Mouse (Mus musculus): ENCODE measurements at regions not wholly inside any gene's neighbourhood (a gene's known extent, or its start where the extent isn't known, plus 50 kb on each side); places are given as distances from the start of the nearest gene placed in this dataset.

- H3K4me3 ChIP-seq (replicated peaks; ENCODE audit: low read length), result no peak overlapping the region
- H3K9me3 ChIP-seq (ENCODE audit: low read length), result peaks cover 19% of the 10 kb centered on the region
- H3K4me1 ChIP-seq (replicated peaks; ENCODE audit: low read depth, low read length), result no peaks in the 10 kb centered on the region
Observed at GRCm38 (mm10) chr12:26546361-26546760, 77.4 kb downstream of the Cmpk2 start.

GRCm38 (mm10) chr12:26543463-26543862, 74.5 kb downstream of the Cmpk2 start:
- H3K4me1 ChIP-seq (replicated peaks; ENCODE audit: low read depth, low read length), result no peaks in the 10 kb centered on the region
- TF ChIP-seq NANOG (IDR thresholded peaks at IDR 0.05; ENCODE audit: borderline replicate concordance, low read length) (no peak), CTCF (conservative IDR thresholded peaks at IDR 0.05; ENCODE audit: low read length) (no peak), POU5F1 (IDR thresholded peaks at IDR 0.05; ENCODE audit: borderline replicate concordance, low read length) (no peak)
- H3K36me3 ChIP-seq (ENCODE audit: insufficient read depth, low read length), result no peaks in the 10 kb centered on the region
- no peaks in the 10 kb centered on the region for H3K27me3 ChIP-seq (ENCODE audit: insufficient read depth, low read length)
- H3K9me3 ChIP-seq (ENCODE audit: low read length), result peaks cover 21% of the 10 kb centered on the region
- H3K4me3 ChIP-seq (replicated peaks; ENCODE audit: low read length), result no peak overlapping the region

More at GRCm38 (mm10) chr12:26546361-26546760, 77.4 kb downstream of the Cmpk2 start:
- Histone ChIP-seq H3K27me3 (ENCODE audit: insufficient read depth, low read length) (no peaks in the 10 kb centered on the region), H3K36me3 (ENCODE audit: insufficient read depth, low read length) (no peaks in the 10 kb centered on the region)
- TF ChIP-seq CTCF (conservative IDR thresholded peaks at IDR 0.05; ENCODE audit: low read length) (no peak), NANOG (IDR thresholded peaks at IDR 0.05; ENCODE audit: borderline replicate concordance, low read length) (no peak), POU5F1 (IDR thresholded peaks at IDR 0.05; ENCODE audit: borderline replicate concordance, low read length) (no peak)

GRCm38 (mm10) chr12:26542451-26542850, 73.4 kb downstream of the Cmpk2 start:
- no peaks in the 10 kb centered on the region for H3K27me3 ChIP-seq (ENCODE audit: insufficient read depth, low read length)
- peaks cover 16% of the 10 kb centered on the region for H3K9me3 ChIP-seq (ENCODE audit: low read length)
- H3K36me3 ChIP-seq (ENCODE audit: insufficient read depth, low read length), result no peaks in the 10 kb centered on the region
- H3K4me1 ChIP-seq (replicated peaks; ENCODE audit: low read depth, low read length), result no peaks in the 10 kb centered on the region
- TF ChIP-seq CTCF (conservative IDR thresholded peaks at IDR 0.05; ENCODE audit: low read length), result no peak
- no peak for TF ChIP-seq NANOG (IDR thresholded peaks at IDR 0.05; ENCODE audit: borderline replicate concordance, low read length)
- no peak for TF ChIP-seq POU5F1 (IDR thresholded peaks at IDR 0.05; ENCODE audit: borderline replicate concordance, low read length)
- H3K4me3 ChIP-seq (replicated peaks; ENCODE audit: low read length), result no peak overlapping the region

GRCm38 (mm10) chr12:26535261-26535890, 66.4 kb downstream of the Cmpk2 start:
- Histone ChIP-seq H3K9me3 (ENCODE audit: low read length) (peaks cover 29% of the 10 kb centered on the region), H3K36me3 (ENCODE audit: insufficient read depth, low read length) (no peaks in the 10 kb centered on the region), H3K27me3 (ENCODE audit: insufficient read depth, low read length) (no peaks in the 10 kb centered on the region), H3K4me3 (replicated peaks; ENCODE audit: low read length) (no peak overlapping the region), H3K4me1 (replicated peaks; ENCODE audit: low read depth, low read length) (no peaks in the 10 kb centered on the region)
- TF ChIP-seq CTCF (conservative IDR thresholded peaks at IDR 0.05; ENCODE audit: low read length) (no peak), NANOG (IDR thresholded peaks at IDR 0.05; ENCODE audit: borderline replicate concordance, low read length) (no peak), POU5F1 (IDR thresholded peaks at IDR 0.05; ENCODE audit: borderline replicate concordance, low read length) (no peak)

- no peaks in the 10 kb centered on the region for H3K36me3 ChIP-seq (ENCODE audit: insufficient read depth, low read length)
- peaks cover 29% of the 10 kb centered on the region for H3K9me3 ChIP-seq (ENCODE audit: low read length)
- TF ChIP-seq POU5F1 (IDR thresholded peaks at IDR 0.05; ENCODE audit: borderline replicate concordance, low read length) (no peak), NANOG (IDR thresholded peaks at IDR 0.05; ENCODE audit: borderline replicate concordance, low read length) (no peak), CTCF (conservative IDR thresholded peaks at IDR 0.05; ENCODE audit: low read length) (no peak)
- no peak overlapping the region for H3K4me3 ChIP-seq (replicated peaks; ENCODE audit: low read length)
- no peaks in the 10 kb centered on the region for H3K4me1 ChIP-seq (replicated peaks; ENCODE audit: low read depth, low read length)
- no peaks in the 10 kb centered on the region for H3K27me3 ChIP-seq (ENCODE audit: insufficient read depth, low read length)
Observed at GRCm38 (mm10) chr12:26534229-26535105, 65.5 kb downstream of the Cmpk2 start.

GRCm38 (mm10) chr12:26533641-26534151, 64.7 kb downstream of the Cmpk2 start:
- no peaks in the 10 kb centered on the region for H3K36me3 ChIP-seq (ENCODE audit: insufficient read depth, low read length)
- no peaks in the 10 kb centered on the region for H3K27me3 ChIP-seq (ENCODE audit: insufficient read depth, low read length)
- TF ChIP-seq POU5F1 (IDR thresholded peaks at IDR 0.05; ENCODE audit: borderline replicate concordance, low read length), result no peak
- H3K4me1 ChIP-seq (replicated peaks; ENCODE audit: low read depth, low read length), result no peaks in the 10 kb centered on the region
- peaks cover 29% of the 10 kb centered on the region for H3K9me3 ChIP-seq (ENCODE audit: low read length)
- no peak overlapping the region for H3K4me3 ChIP-seq (replicated peaks; ENCODE audit: low read length)

GRCm38 (mm10) chr12:26532823-26533640, 64.0 kb downstream of the Cmpk2 start:
- H3K4me1 ChIP-seq (replicated peaks; ENCODE audit: low read depth, low read length), result no peaks in the 10 kb centered on the region
- H3K36me3 ChIP-seq (ENCODE audit: insufficient read depth, low read length), result no peaks in the 10 kb centered on the region
- TF ChIP-seq CTCF (conservative IDR thresholded peaks at IDR 0.05; ENCODE audit: low read length) (peak; percentile 45), POU5F1 (IDR thresholded peaks at IDR 0.05; ENCODE audit: borderline replicate concordance, low read length) (no peak)
- no peaks in the 10 kb centered on the region for H3K27me3 ChIP-seq (ENCODE audit: insufficient read depth, low read length)
- H3K9me3 ChIP-seq (ENCODE audit: low read length), result peaks cover 29% of the 10 kb centered on the region
- H3K4me3 ChIP-seq (replicated peaks; ENCODE audit: low read length), result no peak overlapping the region

GRCm38 (mm10) chr12:26532076-26532475, 63.1 kb downstream of the Cmpk2 start:
- H3K4me3 ChIP-seq (replicated peaks; ENCODE audit: low read length), result no peak overlapping the region
- TF ChIP-seq NANOG (IDR thresholded peaks at IDR 0.05; ENCODE audit: borderline replicate concordance, low read length) (no peak), POU5F1 (IDR thresholded peaks at IDR 0.05; ENCODE audit: borderline replicate concordance, low read length) (no peak), CTCF (conservative IDR thresholded peaks at IDR 0.05; ENCODE audit: low read length) (no peak)
- no peaks in the 10 kb centered on the region for H3K27me3 ChIP-seq (ENCODE audit: insufficient read depth, low read length)
- peaks cover 29% of the 10 kb centered on the region for H3K9me3 ChIP-seq (ENCODE audit: low read length)
- peaks cover 6% of the 10 kb centered on the region; the same call in 1 of the 2 replicates for H3K4me1 ChIP-seq (replicated peaks; ENCODE audit: low read depth, low read length)
- no peaks in the 10 kb centered on the region for H3K36me3 ChIP-seq (ENCODE audit: insufficient read depth, low read length)

Measured in E14TG2a.4 (cell line).